Mouse (Mus musculus): ENCODE data around the gene Polr3k. TPM values are rescaled to one million over a fixed set of nuclear protein-coding genes. Genes with fewer than 3 reads are reported as not detected.

Polr3k gene
- 38.2 and 45.5 TPM in 2 replicates for polyA plus RNA-seq (2015; fragmentation: Nextera tagmentation; extraction: Ambion mirVana)

GRCm38 (mm10) chr2:181863791-181864535 is at the start of gene Polr3k:
Gene Polr3k, plus strand, starts transcription at chr2:181864337.
- H3K36me3 ChIP-seq (ENCODE audit: control insufficient read depth, insufficient read depth), result peaks cover 7% of the 10 kb centered on the region
- H3K27me3 ChIP-seq (replicated peaks; ENCODE audit: control insufficient read depth, insufficient read depth, low read length), result no peaks in the 10 kb centered on the region
- H3K9ac ChIP-seq (ENCODE audit: low read depth, low read length), result peak within 1 kb of the TSS; percentile 73
- WGBS, result under 1% methylated on average over 35 of the region's 35 CpGs
- peaks cover 2% of the 10 kb centered on the region; the same call in 1 of the 2 replicates for H3K4me1 ChIP-seq (replicated peaks; ENCODE audit: control insufficient read depth, insufficient read depth, low read length)
- ATAC-seq, result peak; percentile 100
- peak within 1 kb of the TSS; percentile 77 for H3K27ac ChIP-seq (ENCODE audit: low read depth, low read length)
- peak within 1 kb of the TSS; percentile 89 for H3K4me2 ChIP-seq (replicated peaks; ENCODE audit: low read depth)
- H3K9me3 ChIP-seq (ENCODE audit: control insufficient read depth), result no peaks in the 10 kb centered on the region
- H3K4me3 ChIP-seq (ENCODE audit: low read depth, low read length), result peak within 1 kb of the TSS; percentile 78
- no peak for TF ChIP-seq CTCF (IDR thresholded peaks at IDR 0.05; ENCODE audit: low read depth)

GRCm38 (mm10) chr2:181829032-181829650 is 35.0 kb upstream of the Polr3k start:
- Histone ChIP-seq H3K36me3 (ENCODE audit: control insufficient read depth, insufficient read depth) (no peaks in the 10 kb centered on the region), H3K4me3 (ENCODE audit: low read depth, low read length) (no peak overlapping the region), H3K4me1 (replicated peaks; ENCODE audit: control insufficient read depth, insufficient read depth, low read length) (no peaks in the 10 kb centered on the region), H3K4me2 (replicated peaks; ENCODE audit: low read depth) (no peak overlapping the region), H3K27ac (ENCODE audit: low read depth, low read length) (no peak overlapping the region), H3K9me3 (ENCODE audit: control insufficient read depth) (no peaks in the 10 kb centered on the region), H3K9ac (ENCODE audit: low read depth, low read length) (no peak overlapping the region), H3K27me3 (replicated peaks; ENCODE audit: control insufficient read depth, insufficient read depth, low read length) (no peaks in the 10 kb centered on the region)
- TF ChIP-seq CTCF (IDR thresholded peaks at IDR 0.05; ENCODE audit: low read depth), result no peak
- WGBS, result 68% methylated on average over 2 of the region's 2 CpGs
- ATAC-seq, result no peak

- 74% methylated on average over 2 of the region's 2 CpGs for WGBS
- no peak overlapping the region for H3K9ac ChIP-seq (ENCODE audit: low read depth, low read length)
Observed at GRCm38 (mm10) chr2:181832745-181833144, 31.4 kb upstream of the Polr3k start.

GRCm38 (mm10) chr2:181837372-181838292 is 26.5 kb upstream of the Polr3k start, which contains the start of gene Pcmtd2:
Gene Pcmtd2, plus strand, starts transcription at chr2:181837854.
- H3K9me3 ChIP-seq (ENCODE audit: control insufficient read depth), result no peaks in the 10 kb centered on the region
- H3K4me1 ChIP-seq (replicated peaks; ENCODE audit: control insufficient read depth, insufficient read depth, low read length), result peaks cover 3% of the 10 kb centered on the region; the same call in 1 of the 2 replicates
- H3K4me3 ChIP-seq (ENCODE audit: low read depth, low read length), result peak within 1 kb of the TSS; percentile 62
- peak within 1 kb of the TSS; percentile 80 for H3K27ac ChIP-seq (ENCODE audit: low read depth, low read length)
- no peak for TF ChIP-seq CTCF (IDR thresholded peaks at IDR 0.05; ENCODE audit: low read depth)
- peak; percentile 96 for ATAC-seq
- peak within 1 kb of the TSS; percentile 61 for H3K4me2 ChIP-seq (replicated peaks; ENCODE audit: low read depth)
- peak within 1 kb of the TSS; percentile 58 for H3K9ac ChIP-seq (ENCODE audit: low read depth, low read length)
- peaks cover 11% of the 10 kb centered on the region for H3K36me3 ChIP-seq (ENCODE audit: control insufficient read depth, insufficient read depth)
- H3K27me3 ChIP-seq (replicated peaks; ENCODE audit: control insufficient read depth, insufficient read depth, low read length), result no peaks in the 10 kb centered on the region
- under 1% methylated on average over 35 of the region's 35 CpGs for WGBS

More at GRCm38 (mm10) chr2:181832745-181833144, 31.4 kb upstream of the Polr3k start:
- Histone ChIP-seq H3K36me3 (ENCODE audit: control insufficient read depth, insufficient read depth) (no peaks in the 10 kb centered on the region), H3K27ac (ENCODE audit: low read depth, low read length) (no peak overlapping the region), H3K27me3 (replicated peaks; ENCODE audit: control insufficient read depth, insufficient read depth, low read length) (no peaks in the 10 kb centered on the region), H3K4me1 (replicated peaks; ENCODE audit: control insufficient read depth, insufficient read depth, low read length) (peaks cover 3% of the 10 kb centered on the region; the same call in 1 of the 2 replicates), H3K4me3 (ENCODE audit: low read depth, low read length) (no peak overlapping the region), H3K9me3 (ENCODE audit: control insufficient read depth) (no peaks in the 10 kb centered on the region), H3K4me2 (replicated peaks; ENCODE audit: low read depth) (no peak overlapping the region)
- no peak for TF ChIP-seq CTCF (IDR thresholded peaks at IDR 0.05; ENCODE audit: low read depth)
- ATAC-seq, result no peak

GRCm38 (mm10) chr2:181838293-181838680 is 25.9 kb upstream of the Polr3k start:
- peak overlapping the region; percentile 62 for H3K4me3 ChIP-seq (ENCODE audit: low read depth, low read length)
- no peaks in the 10 kb centered on the region for H3K9me3 ChIP-seq (ENCODE audit: control insufficient read depth)
- peak overlapping the region; percentile 58 for H3K9ac ChIP-seq (ENCODE audit: low read depth, low read length)
- peaks cover 14% of the 10 kb centered on the region for H3K36me3 ChIP-seq (ENCODE audit: control insufficient read depth, insufficient read depth)
- H3K4me1 ChIP-seq (replicated peaks; ENCODE audit: control insufficient read depth, insufficient read depth, low read length), result peaks cover 3% of the 10 kb centered on the region; the same call in 1 of the 2 replicates
- H3K27ac ChIP-seq (ENCODE audit: low read depth, low read length), result peak overlapping the region; percentile 80; the same call in 1 of the 2 replicates
- H3K27me3 ChIP-seq (replicated peaks; ENCODE audit: control insufficient read depth, insufficient read depth, low read length), result no peaks in the 10 kb centered on the region
- peak overlapping the region; percentile 61 for H3K4me2 ChIP-seq (replicated peaks; ENCODE audit: low read depth)
- TF ChIP-seq CTCF (IDR thresholded peaks at IDR 0.05; ENCODE audit: low read depth), result no peak
- WGBS, result 4% methylated on average over 3 of the region's 3 CpGs
- ATAC-seq, result no peak
